Mouse (Mus musculus) limb, embryonic 14.5 days (tissue): ENCODE data around the gene Prr12. TPM values are rescaled to one million over a fixed set of nuclear protein-coding genes. Genes with fewer than 3 reads are reported as not detected.

Experiments
- ATAC-seq: fragments of 200-750 bp; cut with Nextera tagmentation; 2 replicates; pipeline ENCODE4 v1.8.0; 2017; ENCODE audit warnings: low read depth, moderate number of reproducible peaks, moderate TSS enrichment; ENCODE audit not compliant: low FRiP score
- DNase-seq: peaks from one replicate; pipeline ENCODE4 v3.0.0-alpha.2; 2015; ENCODE audit warnings: low spot score
- H3K27ac ChIP-seq: fragments of 300-500 bp; sonication (generic); replicated peaks from 2 replicates; pipeline ENCODE4 v1.5.1; 2014; ENCODE audit warnings: low read depth, mild to moderate bottlenecking, low read length, moderate library complexity, mixed read lengths
- H3K27me3 ChIP-seq: fragments of 300-500 bp; sonication (generic); 2 replicates; pipeline ENCODE4 v1.6.1; 2014; ENCODE audit warnings: low read length, mixed read lengths; ENCODE audit not compliant: control insufficient read depth, insufficient read depth
- H3K36me3 ChIP-seq: fragments of 300-500 bp; sonication (generic); 2 replicates; pipeline ENCODE4 v1.6.1; 2014; ENCODE audit warnings: mild to moderate bottlenecking, low read length, moderate library complexity, mixed read lengths; ENCODE audit not compliant: control insufficient read depth, insufficient read depth
- H3K4me1 ChIP-seq: fragments of 300-500 bp; sonication (generic); 2 replicates; pipeline ENCODE4 v1.6.1; 2014; ENCODE audit warnings: antibody characterized with exemption, low read length, mixed read lengths; ENCODE audit not compliant: control insufficient read depth, insufficient read depth
- H3K4me2 ChIP-seq: fragments of 300-500 bp; sonication (generic); replicated peaks from 2 replicates; pipeline ENCODE4 v1.6.1; 2014; ENCODE audit warnings: low read depth, mild to moderate bottlenecking, low read length, moderate library complexity; ENCODE audit not compliant: severe bottlenecking
- H3K4me3 ChIP-seq: fragments of 300-500 bp; sonication (generic); replicated peaks from 2 replicates; pipeline ENCODE4 v1.5.1; 2014; ENCODE audit warnings: low read length
- H3K9ac ChIP-seq: fragments of 300-500 bp; sonication (generic); 2 replicates; pipeline ENCODE4 v1.6.1; 2014; ENCODE audit warnings: mild to moderate bottlenecking, low read depth, low read length, moderate library complexity; ENCODE audit not compliant: severe bottlenecking
- H3K9me3 ChIP-seq: fragments of 300-500 bp; sonication (generic); 2 replicates; pipeline ENCODE4 v1.6.1; 2016; ENCODE audit warnings: low read length; ENCODE audit not compliant: control insufficient read depth
- POLR2A ChIP-seq: fragments of 200-500 bp; IDR thresholded peaks from 2 replicates; pipeline ENCODE4 v1.8.0; 2012; ENCODE audit warnings: inconsistent platforms, mild to moderate bottlenecking, moderate library complexity, borderline replicate concordance; ENCODE audit not compliant: insufficient read depth, insufficient read length; ENCODE audit errors: extremely low read depth
- WGBS: fragments of 180-500 bp; shearing (Covaris S2); extraction: QIAGEN DNeasy Blood & Tissue Kit; methylation state at CpG from one replicate; pipeline ENCODE4 v1.1.7; 2014; 5-methylcytosine and 5-hydroxymethylcytosine counted together
- polyA plus RNA-seq, 2 experiments: library from polyadenylated mRNA; depleted of rRNA in 1 of 2; stranded (reverse) in 1 of 2; unstranded in 1 of 2; fragments of >200 nt; fragmentation: Nextera tagmentation in 1 of 2; extraction: Ambion mirVana in 1 of 2; gene quantifications; 2 replicates each; pipeline versions ENCODE4 v1.2.1 to v1.2.3; 2012 to 2014

The Prr12 gene
- polyA plus RNA-seq, 2 experiments = 16.0 to 25.2 TPM

DNA sequence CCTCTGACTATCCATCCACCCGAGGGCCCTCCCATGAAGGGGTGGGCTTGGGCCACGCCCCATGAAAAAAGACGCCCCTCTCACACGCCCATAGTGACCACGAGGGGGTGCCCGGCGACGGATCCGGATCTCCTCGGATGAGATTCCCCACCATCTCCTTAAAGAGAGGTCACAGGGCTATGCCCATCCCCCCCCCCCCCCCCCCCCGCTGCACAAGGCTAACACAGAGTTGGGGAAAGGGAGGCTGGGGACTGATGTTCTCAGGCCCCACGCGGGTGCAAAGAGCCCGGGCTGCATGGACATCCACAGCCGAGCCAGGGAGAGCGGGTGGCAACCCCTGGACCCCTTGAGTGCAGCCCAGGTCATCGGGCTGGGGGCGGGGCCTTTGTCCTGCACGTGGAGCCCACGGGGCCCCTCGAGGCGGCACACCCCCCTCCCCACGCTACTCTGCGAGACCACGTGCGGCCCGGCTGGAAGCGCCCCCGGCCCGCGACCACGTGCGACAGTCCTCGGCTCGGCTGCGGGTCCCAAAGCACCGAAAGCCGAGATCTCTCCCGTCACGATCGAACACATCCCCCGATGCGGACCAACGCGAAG lies 67.0 kb downstream of the Prr12 start:
- Histone ChIP-seq H3K27ac (peak overlapping the region; percentile 91), H3K36me3 (peaks cover 43% of the 10 kb centered on the region), H3K4me3 (peak overlapping the region; percentile 100), H3K27me3 (no peaks in the 10 kb centered on the region), H3K9ac (peak overlapping the region; percentile 98), H3K4me1 (peaks cover 19% of the 10 kb centered on the region), H3K4me2 (peak overlapping the region; percentile 64), H3K9me3 (no peaks in the 10 kb centered on the region)
- under 1% methylated on average over 44 of the region's 45 CpGs for WGBS
- no peak for TF ChIP-seq POLR2A
- ATAC-seq (no peak), DNase-seq (peak; percentile 71)

GRCm38 (mm10) chr7:44984833-44985164 lies 67.9 kb downstream of the Prr12 start:
- H3K27ac ChIP-seq = no peak overlapping the region
- H3K36me3 ChIP-seq = peaks cover 44% of the 10 kb centered on the region

DNA sequence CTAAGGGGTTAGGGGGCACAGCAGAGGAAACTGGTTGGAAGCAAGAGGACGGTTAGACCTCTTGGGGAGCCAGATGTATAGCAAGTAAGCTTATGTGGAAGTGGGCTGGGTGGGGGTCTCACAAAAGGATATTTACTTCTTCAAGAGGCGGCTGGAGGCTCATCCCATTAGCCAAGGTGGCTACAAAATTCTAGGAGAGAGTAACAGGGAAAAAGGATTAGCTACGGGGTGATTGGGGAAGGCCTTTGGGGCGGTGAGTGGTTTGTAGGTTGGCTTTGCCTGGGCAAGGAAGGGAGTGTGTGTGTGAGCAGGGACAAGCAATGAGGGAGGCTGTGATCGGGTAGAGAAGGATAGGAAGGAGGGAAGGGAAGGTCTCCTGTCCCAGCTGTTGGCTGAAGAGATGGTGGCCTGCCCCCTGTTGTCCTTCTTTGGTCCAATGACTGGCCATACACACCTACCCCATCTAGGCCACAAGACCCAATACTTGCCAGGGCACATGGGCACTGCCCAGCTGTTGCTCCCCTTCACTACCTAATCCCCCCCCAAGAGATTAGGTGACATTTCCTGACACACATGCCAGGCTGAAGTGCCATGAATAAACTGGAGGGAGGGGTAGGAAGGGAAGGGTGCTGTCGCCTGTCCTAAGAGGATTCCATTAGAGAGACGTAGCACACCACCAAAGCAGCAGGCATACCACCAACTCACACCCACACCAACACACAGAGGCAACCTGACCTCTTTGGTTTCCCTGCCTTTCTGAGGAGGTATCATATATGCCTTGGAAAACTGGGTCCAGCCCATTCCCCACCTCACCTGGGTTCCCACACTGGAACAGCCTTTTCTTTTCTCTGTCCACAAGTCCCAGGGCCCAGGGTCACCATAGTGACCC lies 68.5 kb downstream of the Prr12 start:
- peak overlapping the region; percentile 64 for H3K4me2 ChIP-seq
- DNase-seq (no peak), ATAC-seq (no peak)
- TF ChIP-seq POLR2A = no peak
- H3K4me3 ChIP-seq = peak overlapping the region; percentile 100; the same call in 1 of the 2 replicates
- WGBS = 77% methylated on average over 7 of the region's 7 CpGs
- H3K9me3 ChIP-seq = no peaks in the 10 kb centered on the region
- H3K36me3 ChIP-seq = peaks cover 49% of the 10 kb centered on the region
- H3K27ac ChIP-seq = 0 out of 2 replicates have a peak overlapping the region, but pooled peaks have one; percentile 19
- H3K4me1 ChIP-seq = peaks cover 19% of the 10 kb centered on the region
- no peak overlapping the region for H3K9ac ChIP-seq
- no peaks in the 10 kb centered on the region for H3K27me3 ChIP-seq

More at GRCm38 (mm10) chr7:44984833-44985164, 67.9 kb downstream of the Prr12 start:
- Histone ChIP-seq H3K4me2 (peak overlapping the region; percentile 64), H3K4me3 (peak overlapping the region; percentile 100), H3K9ac (no peak overlapping the region), H3K27me3 (no peaks in the 10 kb centered on the region), H3K9me3 (no peaks in the 10 kb centered on the region), H3K4me1 (peaks cover 19% of the 10 kb centered on the region)
- TF ChIP-seq POLR2A = no peak
- ATAC-seq (no peak), DNase-seq (no peak)
- WGBS = 37% methylated on average over 3 of the region's 3 CpGs

DNA sequence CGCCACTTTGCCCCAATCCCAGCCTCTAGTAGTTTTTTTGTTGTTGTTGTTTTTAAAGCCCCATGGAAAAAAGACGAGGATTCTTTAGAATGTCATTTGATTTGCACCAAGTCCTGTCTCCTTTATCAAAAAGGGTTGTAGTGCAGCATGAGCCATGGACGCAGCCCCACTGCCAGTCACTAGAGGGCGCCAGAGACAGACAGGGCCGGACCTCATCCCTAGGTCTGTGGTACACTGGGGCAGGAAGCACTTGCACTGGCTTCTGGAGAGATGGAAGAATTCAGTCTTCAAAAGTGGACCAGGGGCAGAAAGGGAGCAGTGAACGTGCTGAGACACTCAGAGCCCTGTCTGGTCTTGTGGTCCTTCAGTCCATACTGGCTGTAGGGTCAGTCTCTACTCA lies 69.6 kb downstream of the Prr12 start:
- Histone ChIP-seq H3K27ac (no peak overlapping the region), H3K27me3 (no peaks in the 10 kb centered on the region), H3K9me3 (no peaks in the 10 kb centered on the region), H3K36me3 (peaks cover 60% of the 10 kb centered on the region), H3K4me2 (no peak overlapping the region), H3K9ac (no peak overlapping the region), H3K4me3 (no peak overlapping the region), H3K4me1 (peaks cover 14% of the 10 kb centered on the region)
- WGBS = 38% methylated on average over 6 of the region's 6 CpGs
- TF ChIP-seq POLR2A = peak; percentile 35; the same call in 1 of the 2 replicates
- DNase-seq = peak; percentile 80
- no peak for ATAC-seq

- WGBS = 95% methylated on average over 8 of the region's 8 CpGs
- Histone ChIP-seq H3K27me3 (no peaks in the 10 kb centered on the region), H3K4me2 (no peak overlapping the region), H3K4me3 (no peak overlapping the region), H3K36me3 (peaks cover 76% of the 10 kb centered on the region), H3K27ac (no peak overlapping the region), H3K9ac (no peak overlapping the region), H3K9me3 (no peaks in the 10 kb centered on the region), H3K4me1 (peaks cover 11% of the 10 kb centered on the region; the same call in 1 of the 2 replicates)
- DNase-seq = no peak
- no peak for ATAC-seq
- TF ChIP-seq POLR2A = no peak
Observed at GRCm38 (mm10) chr7:44981539-44981938, 71.1 kb downstream of the Prr12 start.
